8 mouse cellular contexts compared by ENCODE assay signal in genomic region chr17:83954291-83955057, GRCm38 (mm10).
DNase-seq lines count a peak whose midpoint lies in the region; ATAC-seq and TF ChIP-seq lines count a peak whose summit lies in the region.

No protein-coding gene starts in this region.

- no peak overlapping the region for H3K4me3 ChIP-seq in intestine, embryonic 14.5 days (ENCODE audit: low read depth, low read length)
- no peak overlapping the region for H3K4me3 ChIP-seq in midbrain, embryonic 11.5 days (ENCODE audit: low read depth, low read length)
- H3K4me3 ChIP-seq in stomach, postnatal 0 days (ENCODE audit: low read depth, low read length) = no peak overlapping the region

- no peak for TF ChIP-seq EP300 in stomach, postnatal 0 days (optimal IDR thresholded peaks at IDR 0.05)

- H3K36me3 ChIP-seq in intestine, embryonic 14.5 days (ENCODE audit: control insufficient read depth, insufficient read depth, low read length) = no peaks in the 10 kb centered on the region
- no peaks in the 10 kb centered on the region for H3K36me3 ChIP-seq in midbrain, embryonic 11.5 days (ENCODE audit: control insufficient read depth, insufficient read depth, low read length)
- H3K36me3 ChIP-seq in stomach, postnatal 0 days (ENCODE audit: control insufficient read depth, insufficient read depth, low read length) = no peaks in the 10 kb centered on the region

- intact Hi-C loops in gastrocnemius, postnatal 36 days (cut with DNase I) = no loop called here
- intact Hi-C loops in left cerebral cortex, postnatal 25 days (cut with DNase I) = loop anchor here (5.0 kb wide), 1 partner anchor 52 kb away; no protein-coding TSS in a partner anchor

- H3K27me3 ChIP-seq in intestine, embryonic 14.5 days (replicated peaks; ENCODE audit: control insufficient read depth, insufficient read depth, low read length) = no peaks in the 10 kb centered on the region
- H3K27me3 ChIP-seq in midbrain, embryonic 11.5 days (ENCODE audit: control insufficient read depth, insufficient read depth, low read length) = no peaks in the 10 kb centered on the region; the same call in 1 of the 2 replicates
- no peaks in the 10 kb centered on the region for H3K27me3 ChIP-seq in stomach, postnatal 0 days (ENCODE audit: control insufficient read depth, insufficient read depth, low read length)

- no peak; the same call in 1 of the 2 replicates for ATAC-seq in intestine, embryonic 14.5 days (replicated peaks; ENCODE audit: low FRiP score, low TSS enrichment, low read depth)
- ATAC-seq in midbrain, embryonic 11.5 days (ENCODE audit: low FRiP score) = peak; percentile 93
- no peak; the same call in 1 of the 2 replicates for ATAC-seq in stomach, postnatal 0 days (ENCODE audit: low FRiP score, low TSS enrichment)

- H3K27ac ChIP-seq in intestine, embryonic 14.5 days (ENCODE audit: low read depth) = peak overlapping the region; percentile 95
- H3K27ac ChIP-seq in midbrain, embryonic 11.5 days (ENCODE audit: low read depth, low read length) = peak overlapping the region; percentile 87
- H3K27ac ChIP-seq in stomach, postnatal 0 days (replicated peaks) = peak overlapping the region; percentile 93

- no peaks in the 10 kb centered on the region for H3K9me3 ChIP-seq in intestine, embryonic 14.5 days (ENCODE audit: control insufficient read depth, low read length)
- H3K9me3 ChIP-seq in midbrain, embryonic 11.5 days (ENCODE audit: control insufficient read depth, low read length) = no peaks in the 10 kb centered on the region
- no peaks in the 10 kb centered on the region for H3K9me3 ChIP-seq in stomach, postnatal 0 days (ENCODE audit: control insufficient read depth, low read length)

- H3K4me1 ChIP-seq in intestine, embryonic 14.5 days (replicated peaks; ENCODE audit: control insufficient read depth, insufficient read depth, low read length) = peaks cover 62% of the 10 kb centered on the region
- H3K4me1 ChIP-seq in midbrain, embryonic 11.5 days (ENCODE audit: control insufficient read depth, insufficient read depth, low read length) = peaks cover 26% of the 10 kb centered on the region
- H3K4me1 ChIP-seq in stomach, postnatal 0 days (replicated peaks; ENCODE audit: control insufficient read depth, insufficient read depth) = peaks cover 20% of the 10 kb centered on the region

- peak; percentile 26 for DNase-seq in MEL-GATA-1-ER (ENCODE audit: extremely low read depth, low read depth)
- peak; percentile 59 for DNase-seq in embryo, embryonic 11.5 days (ENCODE audit: low read depth, low spot score)
- peak; percentile 67 to 71 for DNase-seq in gastrocnemius, postnatal 36 days
- DNase-seq in intestine, embryonic 14.5 days (ENCODE audit: low spot score) = no peak
- peak; percentile 58 to 84 for DNase-seq in left cerebral cortex, postnatal 25 days (ENCODE audit: low spot score in 2 of 2)
- DNase-seq in midbrain, embryonic 11.5 days (ENCODE audit: low spot score, missing footprints) = peak; percentile 97
- DNase-seq in stomach, postnatal 0 days (ENCODE audit: low spot score) = peak; percentile 50
- no peak for DNase-seq in cerebellum, adult 8-10 months

- H3K9ac ChIP-seq in intestine, embryonic 14.5 days (ENCODE audit: low read length) = peak overlapping the region; percentile 27
- H3K9ac ChIP-seq in midbrain, embryonic 11.5 days (ENCODE audit: low read length) = peak overlapping the region; percentile 44
- peak overlapping the region; percentile 45; the same call in 1 of the 2 replicates for H3K9ac ChIP-seq in stomach, postnatal 0 days (ENCODE audit: low read length)

- WGBS in intestine, embryonic 14.5 days = 12% methylated on average over 16 of the region's 16 CpGs
- WGBS in midbrain, embryonic 11.5 days = 4% methylated on average over 16 of the region's 16 CpGs
- 18% methylated on average over 16 of the region's 16 CpGs for WGBS in stomach, postnatal 0 days

- TF ChIP-seq CTCF in stomach, postnatal 0 days (IDR thresholded peaks at IDR 0.05; ENCODE audit: low read depth) = no peak

- no peak overlapping the region for H3K4me2 ChIP-seq in intestine, embryonic 14.5 days (ENCODE audit: low read length)
- H3K4me2 ChIP-seq in midbrain, embryonic 11.5 days = no peak overlapping the region; the same call in 1 of the 2 replicates
- H3K4me2 ChIP-seq in stomach, postnatal 0 days (replicated peaks; ENCODE audit: low read depth) = no peak overlapping the region

Comparison
In these comparisons a context has a peak if more than half of its experiments do, and no peak if none do; other contexts are left out.
1. DNase-seq: peak in MEL-GATA-1-ER (single experiment), embryo, embryonic 11.5 days (single experiment), gastrocnemius, postnatal 36 days (2 of 2), left cerebral cortex, postnatal 25 days (2 of 2), midbrain, embryonic 11.5 days (single experiment) and stomach, postnatal 0 days (single experiment); none in intestine, embryonic 14.5 days (single experiment) and cerebellum, adult 8-10 months (single experiment).
2. Peak in every context shown above with its lines, with median percentiles within 50 percentile points of each other: H3K27ac ChIP-seq and H3K9ac ChIP-seq.